Mouse (Mus musculus): ENCODE results near the gene Snx12. TPM values are rescaled to one million over a fixed set of nuclear protein-coding genes. Genes with fewer than 3 reads are reported as not detected.

The Snx12 gene
- polyA plus RNA-seq (2021; fragmentation: Nextera tagmentation): 33.6 and 36.7 TPM in 2 replicates
- long read RNA-seq, experiment 1, transcript Snx12-204 (6 exons, 1,114 nt): minor isoform, 6 of 48 reads
- long read RNA-seq, experiment 1, transcript Snx12-201 (5 exons, 1,002 nt): minor isoform, 7 of 48 reads
- long read RNA-seq, experiment 1, transcript Snx12-202 (4 exons, 2,415 nt): major isoform, 16 of 48 reads
- long read RNA-seq, experiment 1, partial matches to known transcripts: 0 of 48 reads
- long read RNA-seq, experiment 1, other reads (novel, unspliced or antisense): 18 of 48 reads
- long read RNA-seq, experiment 2, transcript Snx12-204 (6 exons, 1,114 nt): major isoform, 12 of 46 reads
- long read RNA-seq, experiment 2, partial matches to known transcripts: 14 of 46 reads
- long read RNA-seq, experiment 2, other reads (novel, unspliced or antisense): 19 of 46 reads

DNA sequence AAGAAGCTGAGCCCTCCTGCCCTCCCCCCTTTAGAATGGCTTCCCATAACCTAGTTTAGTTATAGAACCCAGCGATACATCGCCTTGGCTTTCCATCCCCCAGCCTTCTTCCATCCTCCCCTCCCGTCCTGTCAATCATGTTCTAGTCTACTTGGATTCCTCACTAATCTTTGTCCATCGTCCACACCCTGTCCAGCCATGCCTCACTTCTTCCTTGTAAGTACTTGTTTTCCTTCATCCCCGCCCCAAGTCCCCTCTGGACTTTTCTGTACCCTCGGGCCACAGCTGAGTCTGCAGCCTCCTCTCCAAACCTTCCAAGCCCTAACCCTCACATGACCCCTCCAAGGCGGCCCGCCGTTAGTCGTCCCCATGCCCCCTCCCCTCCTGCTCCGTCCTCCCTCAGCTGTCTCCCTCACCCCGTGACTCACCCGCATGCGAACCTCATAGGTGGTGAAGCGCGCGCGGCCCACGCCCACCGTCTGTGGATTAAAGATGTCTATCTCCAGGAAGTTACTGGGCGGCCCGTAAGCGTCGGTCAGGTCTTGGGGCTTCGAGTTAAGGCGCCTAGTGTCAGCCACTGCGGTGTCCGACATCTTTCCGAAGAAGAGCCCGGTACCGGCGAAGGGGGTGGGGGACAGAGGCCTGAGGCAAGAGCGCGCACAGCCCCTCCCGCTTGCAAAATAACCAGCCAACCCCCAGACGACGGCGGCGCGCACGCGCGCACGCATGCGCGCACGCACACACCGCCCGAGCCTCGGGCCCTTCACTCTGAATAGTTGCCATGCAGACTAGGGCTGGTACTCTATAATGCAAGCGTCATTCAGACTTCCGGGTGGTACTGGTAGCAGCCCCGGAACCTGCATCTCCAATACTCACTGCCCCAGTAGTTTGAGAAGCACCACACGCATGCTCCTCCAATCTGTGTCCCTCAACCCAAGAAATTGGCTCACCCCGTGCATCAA, at the start of gene Snx12:
TSS of gene Snx12 (minus strand) at position 730 of the 962 bp plus-strand sequence.

DNA sequence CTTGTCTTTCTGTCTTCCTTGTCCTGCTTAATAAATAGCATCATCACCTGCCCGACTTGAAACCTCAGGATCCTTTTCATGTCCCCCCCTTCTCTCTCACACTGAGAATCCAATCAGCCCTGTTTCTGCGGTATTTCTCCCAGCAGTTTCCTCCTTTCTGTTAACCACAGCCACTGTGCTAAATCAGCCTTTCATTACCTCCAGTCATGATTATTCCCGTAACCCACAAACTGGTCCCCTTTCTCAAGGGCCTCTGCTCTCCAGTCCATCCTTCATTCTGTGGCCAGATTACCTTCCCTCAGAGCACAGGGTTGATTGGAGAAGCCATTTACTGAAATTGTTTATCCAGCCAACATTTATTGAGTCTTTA, 46.4 kb upstream of the Snx12 start, which contains the start of gene Gm20489:
TSS of gene Gm20489 (minus strand) at position 269 of the 370 bp plus-strand sequence.

DNA sequence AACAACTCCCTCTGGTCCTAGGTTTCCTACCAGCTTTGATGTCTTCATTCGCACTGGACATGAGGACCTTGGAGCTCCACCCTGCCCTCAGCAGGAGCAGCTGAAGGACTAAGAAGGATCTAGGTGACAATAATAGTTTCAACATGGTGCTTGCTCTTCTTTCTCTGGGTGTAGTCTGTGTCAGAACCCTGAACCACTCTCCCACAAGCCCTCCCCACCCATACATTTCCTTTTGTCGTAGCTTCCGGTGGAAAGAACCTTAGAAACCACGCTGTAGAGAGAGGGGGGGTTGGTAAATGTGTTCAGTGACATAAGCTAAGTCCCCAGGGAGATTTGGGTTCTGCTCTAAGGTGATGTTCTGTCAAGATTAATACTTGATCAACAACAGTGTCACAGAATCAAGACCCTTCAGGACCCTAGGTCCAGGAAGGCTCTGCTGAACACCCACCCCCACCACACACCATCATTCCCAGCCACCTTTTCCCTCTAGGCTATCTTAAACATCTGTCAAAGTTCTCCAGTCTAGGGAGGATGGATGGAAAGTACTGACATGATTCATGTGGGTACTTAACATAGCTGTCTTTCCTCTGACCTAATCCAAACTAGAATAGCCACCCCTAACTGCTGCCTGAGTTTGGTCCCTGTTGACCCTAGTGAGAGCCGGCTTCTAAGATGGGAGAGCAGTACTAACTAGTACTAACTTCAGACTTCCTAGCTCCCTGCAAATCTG, 45.8 kb upstream of the Snx12 start, which contains the start of gene Il2rg:
TSS of gene Il2rg (minus strand) at position 231 of the 730 bp plus-strand sequence.

DNA sequence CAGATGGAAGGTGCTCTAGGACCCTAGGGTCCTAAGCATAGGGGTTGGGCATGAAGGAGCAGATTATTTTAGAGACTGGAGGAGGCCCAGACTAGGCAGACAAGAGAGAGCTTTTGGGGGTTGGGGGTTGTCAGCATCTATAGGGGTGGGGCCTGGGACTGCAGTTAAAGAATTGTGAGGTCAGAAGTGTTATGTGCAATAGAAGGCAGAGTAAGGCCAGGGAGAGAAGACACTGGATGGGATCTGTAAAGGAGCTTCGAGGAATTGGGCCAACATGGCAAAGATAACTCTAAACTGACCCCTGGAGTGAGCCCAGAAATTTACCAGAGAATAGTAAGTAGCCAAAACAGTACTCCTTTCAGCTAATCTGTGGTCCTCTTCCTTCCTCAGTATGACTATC, 41.5 kb upstream of the Snx12 start, which contains the start of gene Gm614:
TSS of gene Gm614 (minus strand) at position 101 of the 400 bp plus-strand sequence.

DNA sequence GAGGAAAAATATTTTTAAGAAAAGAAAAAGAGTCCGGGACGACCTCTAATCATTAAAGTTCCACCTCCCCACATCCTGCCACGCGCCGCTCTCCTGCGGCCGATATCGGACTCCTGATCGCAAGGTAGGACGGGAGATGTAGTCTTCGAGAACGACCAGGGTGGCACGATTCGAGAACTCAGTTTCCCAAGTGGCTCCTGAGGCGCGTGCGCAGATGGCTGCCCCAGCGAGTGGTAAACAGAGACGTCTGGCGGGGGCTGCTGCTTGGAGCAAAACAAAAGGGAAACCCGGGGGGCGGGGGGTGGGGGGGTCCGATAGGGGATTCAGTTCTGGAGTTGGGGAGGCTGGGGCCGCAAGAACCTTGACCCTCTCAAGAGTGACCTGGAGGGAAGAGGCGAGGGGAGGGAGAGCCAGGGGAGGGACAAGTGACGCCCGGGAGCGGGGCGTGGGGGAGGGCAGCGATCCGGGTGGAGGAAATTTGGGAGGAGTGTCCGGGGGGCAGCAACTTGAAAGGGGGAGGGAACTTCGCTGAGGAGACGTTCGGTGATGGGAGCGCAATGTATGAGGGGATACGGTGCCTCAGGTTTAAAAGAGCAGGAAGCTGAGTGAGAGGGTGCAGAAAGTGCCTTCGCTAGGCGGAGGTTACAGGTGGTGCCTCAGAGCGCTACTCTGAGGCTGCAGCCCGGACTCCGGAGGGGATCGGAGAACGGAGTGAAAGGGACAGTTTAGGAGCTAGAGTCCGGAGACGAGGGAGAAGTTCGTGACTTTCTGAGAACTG, 31.8 kb upstream of the Snx12 start, which contains the start of gene Foxo4:
TSS of gene Foxo4 (plus strand) at position 577 of the 778 bp plus-strand sequence.

DNA sequence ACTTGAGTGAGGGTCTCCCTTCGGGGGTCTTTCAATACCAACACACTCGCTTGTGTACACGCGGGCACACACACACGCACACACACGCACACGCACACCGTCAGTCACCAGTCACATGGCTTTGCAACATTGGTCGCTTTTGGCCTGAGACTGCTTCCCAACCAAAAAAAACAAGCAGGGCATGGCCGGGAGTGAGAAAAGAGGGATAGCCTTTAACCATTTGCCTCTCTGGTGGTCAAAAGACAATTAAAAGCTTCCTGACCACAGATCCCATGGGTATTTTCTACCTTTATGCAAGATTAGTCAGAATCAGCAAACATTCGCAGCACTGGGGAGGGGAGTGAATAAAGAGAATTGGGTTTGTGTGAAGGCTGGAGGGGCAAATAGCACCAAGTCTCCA, 136.4 kb downstream of the Snx12 start, which contains the start of gene Slc7a3:
TSS of gene Slc7a3 (minus strand) at position 101 of the 400 bp plus-strand sequence.

DNA sequence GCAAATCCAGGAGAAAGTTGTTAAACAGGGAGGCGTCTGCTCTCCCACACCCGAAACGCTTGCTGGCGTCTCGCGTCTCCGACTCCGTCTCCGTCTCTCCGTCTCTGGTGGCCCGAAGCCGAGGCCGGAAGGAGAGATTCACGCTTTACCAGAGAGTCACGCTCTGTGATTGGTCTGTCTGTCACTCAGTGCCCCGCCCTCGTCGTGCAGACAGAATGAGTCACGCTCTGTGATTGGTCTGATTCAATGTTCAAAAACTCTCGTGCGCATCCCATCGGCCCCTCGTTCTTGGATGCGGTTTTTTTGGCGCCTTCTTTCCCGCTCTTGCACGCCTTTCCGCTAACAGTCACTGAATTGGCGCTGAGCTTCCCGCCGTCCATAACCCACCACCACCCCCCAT, 162.8 kb downstream of the Snx12 start, which contains the start of gene Tex11:
TSS of gene Tex11 (minus strand) at position 127 of the 400 bp plus-strand sequence.

Other genes with a start within 250 kb of the Snx12 start
- gene Tex11, start 162.9 kb downstream of the Snx12 start, polyA plus RNA-seq (2021; fragmentation: Nextera tagmentation): 0.10 and 0.11 TPM in 2 replicates
- gene Slc7a3, start 136.5 kb downstream of the Snx12 start, polyA plus RNA-seq (2021; fragmentation: Nextera tagmentation): 8.1 and 10.4 TPM in 2 replicates
- 0.30 and 0.69 TPM in 2 replicates for gene Foxo4, start 32.0 kb upstream of the Snx12 start, polyA plus RNA-seq (2021; fragmentation: Nextera tagmentation)
- gene Gm614, start 41.4 kb upstream of the Snx12 start, polyA plus RNA-seq (2021; fragmentation: Nextera tagmentation): not detected in 2 replicates
- 1.4 and 1.5 TPM in 2 replicates for gene Il2rg, start 45.7 kb upstream of the Snx12 start, polyA plus RNA-seq (2021; fragmentation: Nextera tagmentation)
- not detected in 2 replicates for gene Gm20489, start 46.5 kb upstream of the Snx12 start, polyA plus RNA-seq (2021; fragmentation: Nextera tagmentation)
- 2.8 and 3.1 TPM in 2 replicates for gene Med12, start 51.5 kb upstream of the Snx12 start, polyA plus RNA-seq (2021; fragmentation: Nextera tagmentation)
- 76.6 and 95.6 TPM in 2 replicates for gene Nlgn3, start 76.6 kb upstream of the Snx12 start, polyA plus RNA-seq (2021; fragmentation: Nextera tagmentation)
- 20.8 and 25.4 TPM in 2 replicates for gene Gjb1, start 153.8 kb upstream of the Snx12 start, polyA plus RNA-seq (2021; fragmentation: Nextera tagmentation)
- 18.6 and 26.8 TPM in 2 replicates for gene Zmym3, start 198.3 kb upstream of the Snx12 start, polyA plus RNA-seq (2021; fragmentation: Nextera tagmentation)
- gene Nono, start 206.8 kb upstream of the Snx12 start, polyA plus RNA-seq (2021; fragmentation: Nextera tagmentation): 71.9 and 81.3 TPM in 2 replicates
- not detected in 2 replicates for gene Itgb1bp2, start 226.5 kb upstream of the Snx12 start, polyA plus RNA-seq (2021; fragmentation: Nextera tagmentation)

Data from left cerebral cortex, adult 6 months (tissue).